Mouse (Mus musculus) limb, embryonic 14.5 days (tissue): Measurements from ENCODE around the gene Stap2. TPM values are rescaled to one million over a fixed set of nuclear protein-coding genes. Genes with fewer than 3 reads are reported as not detected.

Experiments
- ATAC-seq: fragments of 200-750 bp; cut with Nextera tagmentation; 2 replicates; pipeline ENCODE4 v1.8.0; 2017; ENCODE audit warnings: low read depth, moderate number of reproducible peaks, moderate TSS enrichment; ENCODE audit not compliant: low FRiP score
- DNase-seq: peaks from one replicate; pipeline ENCODE4 v3.0.0-alpha.2; 2015; ENCODE audit warnings: low spot score
- H3K27ac ChIP-seq: fragments of 300-500 bp; sonication (generic); replicated peaks from 2 replicates; pipeline ENCODE4 v1.5.1; 2014; ENCODE audit warnings: low read depth, mild to moderate bottlenecking, low read length, moderate library complexity, mixed read lengths
- H3K27me3 ChIP-seq: fragments of 300-500 bp; sonication (generic); 2 replicates; pipeline ENCODE4 v1.6.1; 2014; ENCODE audit warnings: low read length, mixed read lengths; ENCODE audit not compliant: control insufficient read depth, insufficient read depth
- H3K36me3 ChIP-seq: fragments of 300-500 bp; sonication (generic); 2 replicates; pipeline ENCODE4 v1.6.1; 2014; ENCODE audit warnings: mild to moderate bottlenecking, low read length, moderate library complexity, mixed read lengths; ENCODE audit not compliant: control insufficient read depth, insufficient read depth
- H3K4me1 ChIP-seq: fragments of 300-500 bp; sonication (generic); 2 replicates; pipeline ENCODE4 v1.6.1; 2014; ENCODE audit warnings: antibody characterized with exemption, low read length, mixed read lengths; ENCODE audit not compliant: control insufficient read depth, insufficient read depth
- H3K4me2 ChIP-seq: fragments of 300-500 bp; sonication (generic); replicated peaks from 2 replicates; pipeline ENCODE4 v1.6.1; 2014; ENCODE audit warnings: low read depth, mild to moderate bottlenecking, low read length, moderate library complexity; ENCODE audit not compliant: severe bottlenecking
- H3K4me3 ChIP-seq: fragments of 300-500 bp; sonication (generic); replicated peaks from 2 replicates; pipeline ENCODE4 v1.5.1; 2014; ENCODE audit warnings: low read length
- H3K9ac ChIP-seq: fragments of 300-500 bp; sonication (generic); 2 replicates; pipeline ENCODE4 v1.6.1; 2014; ENCODE audit warnings: mild to moderate bottlenecking, low read depth, low read length, moderate library complexity; ENCODE audit not compliant: severe bottlenecking
- H3K9me3 ChIP-seq: fragments of 300-500 bp; sonication (generic); 2 replicates; pipeline ENCODE4 v1.6.1; 2016; ENCODE audit warnings: low read length; ENCODE audit not compliant: control insufficient read depth
- POLR2A ChIP-seq: fragments of 200-500 bp; IDR thresholded peaks from 2 replicates; pipeline ENCODE4 v1.8.0; 2012; ENCODE audit warnings: inconsistent platforms, mild to moderate bottlenecking, moderate library complexity, borderline replicate concordance; ENCODE audit not compliant: insufficient read depth, insufficient read length; ENCODE audit errors: extremely low read depth
- WGBS: fragments of 180-500 bp; shearing (Covaris S2); extraction: QIAGEN DNeasy Blood & Tissue Kit; methylation state at CpG from one replicate; pipeline ENCODE4 v1.1.7; 2014; 5-methylcytosine and 5-hydroxymethylcytosine counted together
- polyA plus RNA-seq, 2 experiments: library from polyadenylated mRNA; depleted of rRNA in 1 of 2; stranded (reverse) in 1 of 2; unstranded in 1 of 2; fragments of >200 nt; fragmentation: Nextera tagmentation in 1 of 2; extraction: Ambion mirVana in 1 of 2; gene quantifications; 2 replicates each; pipeline versions ENCODE4 v1.2.1 to v1.2.3; 2012 to 2014

The Stap2 gene
- polyA plus RNA-seq, 2 experiments, result 14.7 to 18.7 TPM

DNA sequence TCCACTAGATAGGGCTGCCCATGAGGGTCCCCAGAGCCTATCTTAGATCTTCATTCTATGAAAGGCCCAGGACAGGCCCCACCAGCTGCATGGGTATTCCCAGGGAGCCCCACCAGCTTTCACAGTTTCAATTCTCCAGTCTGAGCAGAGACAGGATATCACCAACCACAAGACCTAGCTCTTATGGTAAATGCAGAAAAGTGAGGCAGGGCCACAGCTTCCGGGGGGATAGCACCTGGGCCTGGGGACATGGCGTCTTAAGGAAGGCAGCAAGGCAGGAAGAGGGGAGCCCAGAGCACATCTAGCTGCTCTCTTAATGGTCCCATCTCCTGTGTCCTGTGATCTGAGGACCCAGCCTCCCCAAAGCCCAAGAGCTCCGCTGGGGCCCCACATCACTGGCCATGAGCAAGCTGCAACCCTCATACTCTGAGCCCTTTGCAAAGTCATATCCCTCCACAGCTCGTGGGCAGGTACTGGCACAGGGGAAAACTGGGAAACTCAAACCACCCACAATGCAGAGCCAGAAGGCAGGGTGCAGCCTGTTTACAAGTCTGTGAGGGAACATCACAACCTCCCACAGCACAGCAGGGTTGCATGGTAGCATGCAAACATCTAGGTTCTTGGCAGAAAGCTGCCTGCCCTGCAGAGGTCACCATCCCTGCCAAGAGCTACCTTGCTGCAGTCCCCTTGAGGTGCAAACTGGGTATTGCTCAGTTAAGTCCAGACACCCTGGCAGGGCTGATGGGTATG, 16.0 kb upstream of the Stap2 start:
- Histone ChIP-seq H3K9ac (no peak overlapping the region), H3K36me3 (peaks cover 60% of the 10 kb centered on the region), H3K27me3 (no peaks in the 10 kb centered on the region), H3K9me3 (no peaks in the 10 kb centered on the region), H3K4me1 (no peaks in the 10 kb centered on the region), H3K4me3 (no peak overlapping the region), H3K4me2 (no peak overlapping the region), H3K27ac (no peak overlapping the region)
- no peak for DNase-seq
- TF ChIP-seq POLR2A, result no peak
- no peak for ATAC-seq
- WGBS, result 79% methylated on average over 4 of the region's 4 CpGs

DNA sequence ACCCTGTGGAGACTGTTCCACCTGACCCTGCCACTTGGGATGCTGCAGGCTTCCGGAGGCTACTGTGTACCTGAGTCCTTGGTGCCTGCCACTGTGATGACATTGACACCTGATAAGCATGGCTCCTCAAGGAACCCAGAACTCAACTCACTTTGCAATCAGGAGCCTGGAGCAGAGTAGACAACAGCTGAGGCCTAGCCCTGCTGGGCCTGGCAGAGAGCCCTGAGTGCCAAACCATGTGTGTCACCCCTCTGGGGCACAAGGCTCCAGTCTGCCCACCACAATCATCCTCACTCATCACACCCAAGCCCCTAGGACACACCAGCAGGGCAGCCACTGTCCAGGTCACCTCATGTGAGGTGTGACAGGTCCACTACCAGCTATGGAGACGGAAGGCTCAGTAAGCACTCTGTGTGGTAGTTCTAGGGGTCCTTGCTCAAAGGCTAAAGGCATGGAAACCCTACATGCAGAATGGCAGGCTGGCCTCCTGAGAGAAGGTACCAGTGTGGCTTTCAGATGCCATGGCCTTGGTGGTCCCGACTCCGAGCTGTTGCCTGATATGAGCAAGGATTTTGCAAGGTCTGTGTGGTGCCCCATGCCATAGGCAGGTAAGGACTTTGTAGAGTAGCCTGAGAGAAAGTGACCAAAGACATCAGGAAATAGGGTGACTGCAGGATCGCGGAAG, 15.2 kb upstream of the Stap2 start:
- peaks cover 63% of the 10 kb centered on the region for H3K36me3 ChIP-seq
- H3K4me3 ChIP-seq, result no peak overlapping the region
- no peaks in the 10 kb centered on the region for H3K9me3 ChIP-seq
- H3K27ac ChIP-seq, result no peak overlapping the region
- ATAC-seq, result no peak
- DNase-seq, result no peak
- WGBS, result 95% methylated on average over 6 of the region's 6 CpGs
- H3K27me3 ChIP-seq, result no peaks in the 10 kb centered on the region
- no peak overlapping the region for H3K4me2 ChIP-seq
- H3K9ac ChIP-seq, result no peak overlapping the region
- no peak for TF ChIP-seq POLR2A
- H3K4me1 ChIP-seq, result no peaks in the 10 kb centered on the region

DNA sequence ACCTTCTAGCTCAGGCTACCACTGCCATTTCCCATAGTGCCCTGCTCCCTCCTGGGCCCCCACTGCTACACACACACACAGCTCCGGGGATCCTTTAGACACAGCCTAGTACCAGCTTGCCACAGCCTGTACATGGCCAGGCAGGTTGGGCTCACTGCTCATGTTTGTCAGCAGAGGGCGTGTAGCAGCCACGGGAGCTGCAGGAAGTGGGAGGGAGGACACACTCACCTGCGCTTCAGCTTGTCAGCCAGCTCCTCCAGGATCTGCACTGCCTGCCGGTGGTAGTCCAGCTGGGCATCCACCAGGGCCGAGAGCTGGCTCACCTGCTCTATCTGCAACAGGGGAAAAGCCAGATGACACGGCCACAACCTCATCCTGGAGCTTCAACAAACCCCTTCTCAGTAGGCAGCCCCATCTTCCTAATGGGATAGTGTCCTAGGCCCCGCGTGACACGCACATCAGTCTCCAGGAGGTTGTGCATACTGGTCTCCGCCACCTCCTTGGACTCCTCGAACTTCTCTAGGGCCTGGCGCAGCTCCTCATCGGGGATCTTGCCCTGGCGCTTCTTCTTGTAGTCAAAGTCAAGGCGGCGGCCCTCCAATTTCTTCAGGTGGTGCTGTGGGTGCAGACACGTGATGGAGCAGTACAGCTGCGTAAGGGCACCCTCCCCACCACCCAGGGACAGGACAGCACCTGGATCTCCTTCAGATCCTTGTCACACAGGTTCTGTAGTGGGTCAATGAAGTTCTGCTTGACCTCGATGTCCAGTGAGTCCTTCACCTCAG, 13.2 kb upstream of the Stap2 start:
- 71% methylated on average over 20 of the region's 20 CpGs for WGBS
- H3K9ac ChIP-seq, result no peak overlapping the region
- no peak overlapping the region for H3K4me2 ChIP-seq
- no peaks in the 10 kb centered on the region for H3K27me3 ChIP-seq
- no peak for TF ChIP-seq POLR2A
- ATAC-seq (no peak), DNase-seq (no peak)
- H3K4me1 ChIP-seq, result no peaks in the 10 kb centered on the region
- H3K9me3 ChIP-seq, result no peaks in the 10 kb centered on the region
- peaks cover 70% of the 10 kb centered on the region for H3K36me3 ChIP-seq
- no peak overlapping the region for H3K27ac ChIP-seq
- H3K4me3 ChIP-seq, result no peak overlapping the region

- no peak overlapping the region for H3K9ac ChIP-seq
These were observed 12.5 kb upstream of the Stap2 start for GRCm38 (mm10) chr17:56017848-56018247.

More at GRCm38 (mm10) chr17:56017848-56018247, 12.5 kb upstream of the Stap2 start:
- H3K4me3 ChIP-seq, result no peak overlapping the region
- H3K27ac ChIP-seq, result no peak overlapping the region
- no peak overlapping the region for H3K4me2 ChIP-seq
- no peak for TF ChIP-seq POLR2A
- H3K4me1 ChIP-seq, result no peaks in the 10 kb centered on the region
- H3K9me3 ChIP-seq, result no peaks in the 10 kb centered on the region
- ATAC-seq, result no peak
- no peak for DNase-seq
- 88% methylated on average over 7 of the region's 7 CpGs for WGBS
- peaks cover 73% of the 10 kb centered on the region for H3K36me3 ChIP-seq
- no peaks in the 10 kb centered on the region for H3K27me3 ChIP-seq
